In the genomic region with DNA sequence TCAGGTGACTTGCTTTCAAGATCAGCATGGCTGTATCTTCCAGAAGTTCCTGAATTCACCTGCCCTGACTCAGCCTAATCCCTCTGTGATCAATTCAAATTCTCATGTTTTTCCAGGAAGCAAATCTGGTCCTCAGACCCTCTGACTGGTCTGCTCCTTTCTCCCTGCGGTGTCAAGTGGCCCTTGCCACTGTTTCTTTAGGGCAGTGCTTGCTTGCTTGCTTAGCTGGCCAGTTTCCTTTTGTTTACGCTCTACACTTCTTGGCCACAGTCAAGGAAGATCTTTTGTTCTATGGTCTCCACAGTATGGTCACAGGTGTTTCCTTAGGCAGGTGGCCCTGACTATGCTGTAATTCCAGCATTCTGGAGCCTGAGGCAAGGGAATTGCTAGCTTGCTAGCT, we compare ENCODE assay signal across 14 mouse cellular contexts.
"Had no signal": no experiment of that assay in that cellular context is flagged by ENCODE, and none has a peak within 500 bp of the region (broad histone marks: within the 10 kb centered on the region; RNA-seq: fewer than 3 reads in every experiment).

No protein-coding gene starts in this region.

- H3K27me3 ChIP-seq: liver, embryonic 12.5 days; megakaryocyte, embryonic 14.5 days; midbrain, embryonic 15.5 days; neural tube, embryonic 12.5 days; stomach, embryonic 15.5 days had no signal

- H3K4me2 ChIP-seq: liver, embryonic 12.5 days; lung, embryonic 14.5 days; midbrain, embryonic 11.5 days; midbrain, embryonic 13.5 days; midbrain, embryonic 15.5 days; neural tube, embryonic 12.5 days; stomach, embryonic 15.5 days had no signal

- H3K4me1 ChIP-seq: liver, embryonic 12.5 days; megakaryocyte, embryonic 14.5 days; midbrain, embryonic 13.5 days; midbrain, embryonic 15.5 days; neural tube, embryonic 12.5 days; stomach, embryonic 15.5 days had no signal

- H3K9me3 ChIP-seq: liver, embryonic 12.5 days; megakaryocyte, embryonic 14.5 days; midbrain, embryonic 13.5 days; midbrain, embryonic 15.5 days; neural tube, embryonic 12.5 days; stomach, embryonic 15.5 days had no signal

- H3K4me3 ChIP-seq: liver, embryonic 12.5 days; megakaryocyte, embryonic 14.5 days; midbrain, embryonic 13.5 days; midbrain, embryonic 15.5 days; neural tube, embryonic 12.5 days; stomach, embryonic 15.5 days had no signal

- H3K9ac ChIP-seq: liver, embryonic 12.5 days; liver, embryonic 14.5 days; lung, embryonic 14.5 days; midbrain, embryonic 13.5 days; midbrain, embryonic 15.5 days; neural tube, embryonic 12.5 days; stomach, embryonic 15.5 days had no signal

- DNase-seq: lung, embryonic 14.5 days; right cerebral cortex, postnatal 14 days; thymus, adult 18-20 months; thymus, postnatal 14 days; thymus, postnatal 36 days had no signal

- H3K36me3 ChIP-seq: liver, embryonic 12.5 days; midbrain, embryonic 13.5 days; midbrain, embryonic 15.5 days; neural tube, embryonic 12.5 days; stomach, embryonic 15.5 days had no signal

- H3K27ac ChIP-seq: liver, embryonic 12.5 days; liver, embryonic 14.5 days; macrophage; midbrain, embryonic 13.5 days; midbrain, embryonic 15.5 days; neural tube, embryonic 12.5 days; stomach, embryonic 15.5 days had no signal

- ATAC-seq: liver, embryonic 12.5 days; midbrain, embryonic 13.5 days; midbrain, embryonic 15.5 days had no signal
